Mouse (Mus musculus) forebrain, postnatal 0 days (tissue): ENCODE data around the gene Acp4. TPM values are rescaled to one million over a fixed set of nuclear protein-coding genes. Genes with fewer than 3 reads are reported as not detected.
"Not testable (repeated sequence)": the region's sequence is repeated elsewhere in the genome, so short reads cannot be mapped to it uniquely, and the experiment has no call there.

Experiments used
- ATAC-seq: fragments of 200-750 bp; cut with Nextera tagmentation; 2 replicates; pipeline ENCODE4 v1.8.0; 2017; ENCODE audit warnings: mild to moderate bottlenecking, moderate library complexity
- DNase-seq: peaks from one replicate; pipeline ENCODE4 v3.0.0-alpha.2; 2015
- H3K27ac ChIP-seq: fragments of 300-500 bp; sonication (generic); 2 replicates; pipeline ENCODE4 v1.5.1; 2014; ENCODE audit warnings: low read depth, mild to moderate bottlenecking, antibody characterized with exemption, low read length, moderate library complexity, mixed read lengths
- H3K27me3 ChIP-seq: fragments of 300-500 bp; sonication (generic); 2 replicates; pipeline ENCODE4 v1.6.1; 2014; ENCODE audit warnings: mild to moderate bottlenecking, low read length, mixed read lengths; ENCODE audit not compliant: insufficient read depth
- H3K36me3 ChIP-seq: fragments of 300-500 bp; sonication (generic); 2 replicates; pipeline ENCODE4 v1.6.1; 2014; ENCODE audit warnings: mild to moderate bottlenecking, moderate library complexity; ENCODE audit not compliant: insufficient read depth
- H3K4me1 ChIP-seq: fragments of 300-500 bp; sonication (generic); 2 replicates; pipeline ENCODE4 v1.6.1; 2014; ENCODE audit warnings: antibody characterized with exemption; ENCODE audit not compliant: insufficient read depth
- H3K4me2 ChIP-seq: fragments of 300-500 bp; sonication (generic); 2 replicates; pipeline ENCODE4 v1.6.1; 2014; ENCODE audit warnings: low read depth, mild to moderate bottlenecking, moderate library complexity
- H3K4me3 ChIP-seq: fragments of 300-500 bp; sonication (generic); 2 replicates; pipeline ENCODE4 v1.5.1; 2014; ENCODE audit warnings: low read depth, low read length, mixed read lengths
- H3K9ac ChIP-seq: fragments of 300-500 bp; sonication (generic); 2 replicates; pipeline ENCODE4 v1.6.1; 2014; ENCODE audit warnings: mild to moderate bottlenecking
- H3K9me3 ChIP-seq: fragments of 300-500 bp; sonication (generic); 2 replicates; pipeline ENCODE4 v1.6.1; 2016; ENCODE audit warnings: low read length
- CTCF ChIP-seq: sonication (generic); IDR thresholded peaks from 2 replicates; pipeline ENCODE4 v1.5.1; 2016; ENCODE audit warnings: antibody characterized with exemption, control low read depth, low read depth
- WGBS: fragments of 180-500 bp; shearing (Covaris S2); extraction: QIAGEN DNeasy Blood & Tissue Kit; methylation state at CpG from one replicate; pipeline ENCODE4 v1.1.7; 2014; 5-methylcytosine and 5-hydroxymethylcytosine counted together
- polyA plus RNA-seq: library from polyadenylated mRNA; unstranded; fragments of >200 nt; fragmentation: Nextera tagmentation; extraction: Ambion mirVana; gene quantifications from 2 replicates; pipeline ENCODE4 v1.2.1, GENCODE M21; 2015
- total RNA-seq: library from RNA; depleted of rRNA; stranded (reverse); fragments of >200 nt; gene quantifications from 2 replicates; pipeline ENCODE4 v1.2.3, GENCODE M21; 2014

Acp4 gene
- total and polyA plus RNA-seq, 2 experiments from 2014 or later, result 0.12 TPM; not detected in 1

- 1% methylated on average over 34 of the region's 34 CpGs for WGBS
- Histone ChIP-seq H3K9ac (peak overlapping the region; percentile 51), H3K36me3 (no peaks in the 10 kb centered on the region), H3K4me3 (peak overlapping the region; percentile 40), H3K4me2 (peak overlapping the region; percentile 88), H3K27me3 (0 out of 2 replicates have a peak, but pooled peaks cover 3% of the 10 kb centered on the region), H3K27ac (no peak overlapping the region), H3K4me1 (no peaks in the 10 kb centered on the region), H3K9me3 (no peaks in the 10 kb centered on the region)
- ATAC-seq (peak; percentile 81), DNase-seq (peak; percentile 99)
- TF ChIP-seq CTCF, result peak; percentile 98
These were observed 5.8 kb upstream of the Acp4 start for GRCm38 (mm10) chr7:44262791-44263643.

- TF ChIP-seq CTCF, result no peak
- ATAC-seq, result no peak
- Histone ChIP-seq H3K9me3 (no peaks in the 10 kb centered on the region), H3K9ac (no peak within 1 kb of the TSS), H3K4me2 (no peak within 1 kb of the TSS), H3K4me3 (no peak within 1 kb of the TSS), H3K36me3 (no peaks in the 10 kb centered on the region), H3K27ac (no peak within 1 kb of the TSS), H3K27me3 (0 out of 2 replicates have a peak, but pooled peaks cover 3% of the 10 kb centered on the region), H3K4me1 (no peaks in the 10 kb centered on the region)
- 52% methylated on average over 5 of the region's 5 CpGs for WGBS
- DNase-seq, result no peak
These were observed 4.0 kb upstream of the Acp4 start, which contains the start of gene Gm15517 for GRCm38 (mm10) chr7:44261147-44261546. Gm15517 (plus strand) TSS chr7:44261447.

- WGBS, result 74% methylated on average over 6 of the region's 6 CpGs
- no peaks in the 10 kb centered on the region for H3K36me3 ChIP-seq
These were observed 3.2 kb upstream of the Acp4 start for GRCm38 (mm10) chr7:44260410-44260809.

GRCm38 (mm10) chr7:44254930-44255329 is 2.2 kb downstream of the Acp4 start:
- 77% methylated on average over 6 of the region's 6 CpGs for WGBS
- no peak for ATAC-seq
- no peak overlapping the region for H3K9ac ChIP-seq
- no peak overlapping the region for H3K4me2 ChIP-seq
- H3K9me3 ChIP-seq, result no peaks in the 10 kb centered on the region
- H3K27ac ChIP-seq, result no peak overlapping the region
- H3K4me3 ChIP-seq, result no peak overlapping the region
- no peaks in the 10 kb centered on the region for H3K4me1 ChIP-seq
- TF ChIP-seq CTCF, result no peak
- H3K36me3 ChIP-seq, result peaks cover 34% of the 10 kb centered on the region
- no peaks in the 10 kb centered on the region for H3K27me3 ChIP-seq
- no peak for DNase-seq

More at GRCm38 (mm10) chr7:44260410-44260809, 3.2 kb upstream of the Acp4 start:
- no peak overlapping the region for H3K4me3 ChIP-seq
- 0 out of 2 replicates have a peak, but pooled peaks cover 3% of the 10 kb centered on the region for H3K27me3 ChIP-seq
- TF ChIP-seq CTCF, result no peak
- no peaks in the 10 kb centered on the region for H3K9me3 ChIP-seq
- H3K4me1 ChIP-seq, result no peaks in the 10 kb centered on the region
- ATAC-seq, result no peak
- no peak for DNase-seq
- no peak overlapping the region for H3K27ac ChIP-seq
- H3K4me2 ChIP-seq, result no peak overlapping the region
- no peak overlapping the region for H3K9ac ChIP-seq

- WGBS, result 57% methylated on average over 15 of the region's 15 CpGs
- Histone ChIP-seq H3K36me3 (peaks cover 51% of the 10 kb centered on the region), H3K4me3 (no peak overlapping the region), H3K4me2 (no peak overlapping the region), H3K27me3 (no peaks in the 10 kb centered on the region), H3K27ac (no peak overlapping the region), H3K9me3 (no peaks in the 10 kb centered on the region), H3K9ac (no peak overlapping the region), H3K4me1 (peaks cover 2% of the 10 kb centered on the region)
- DNase-seq (no peak), ATAC-seq (peak; percentile 11; the same call in 1 of the 2 replicates)
- no peak for TF ChIP-seq CTCF
These were observed 4.1 kb downstream of the Acp4 start for GRCm38 (mm10) chr7:44253023-44253616.

- H3K27me3 ChIP-seq, H3K9me3 ChIP-seq, H3K9ac ChIP-seq, DNase-seq, H3K27ac ChIP-seq, H3K4me2 ChIP-seq, H3K4me1 ChIP-seq, ATAC-seq, H3K4me3 ChIP-seq: not testable (repeated sequence)
- WGBS, result 87% methylated on average over 17 of the region's 17 CpGs
- H3K36me3 ChIP-seq, result peaks cover 55% of the 10 kb centered on the region
These were observed 6.4 kb downstream of the Acp4 start for GRCm38 (mm10) chr7:44250732-44251275.

- peaks cover 16% of the 10 kb centered on the region for H3K4me1 ChIP-seq
- ATAC-seq (no peak), DNase-seq (no peak)
- WGBS, result 87% methylated on average over 4 of the region's 4 CpGs
- no peaks in the 10 kb centered on the region for H3K9me3 ChIP-seq
- no peak overlapping the region for H3K4me2 ChIP-seq
- peaks cover 55% of the 10 kb centered on the region for H3K36me3 ChIP-seq
- H3K9ac ChIP-seq, result no peak overlapping the region
- TF ChIP-seq CTCF, result no peak
- no peak overlapping the region for H3K27ac ChIP-seq
- no peak overlapping the region for H3K4me3 ChIP-seq
- H3K27me3 ChIP-seq, result no peaks in the 10 kb centered on the region
These were observed 7.9 kb downstream of the Acp4 start for GRCm38 (mm10) chr7:44249248-44249647.
